Mouse (Mus musculus) CH12.LX (cell line): ENCODE results near the gene Vldlr.

Experiments used
- IRF4 ChIP-seq: IDR thresholded peaks from 2 replicates; pipeline ENCODE4 v1.6.1; 2014; ENCODE audit warnings: low read depth, mild to moderate bottlenecking, inconsistent platforms, low read length, improper control_type of control experiment
- POLR2A ChIP-seq: IDR thresholded peaks from 2 replicates; pipeline ENCODE4 v1.6.1; 2011; ENCODE audit warnings: low read depth, mild to moderate bottlenecking, improper control_type of control experiment, low read length

- TF ChIP-seq POLR2A = no peak
- no peak for TF ChIP-seq IRF4
Measured at GRCm38 (mm10) chr19:27216767-27217403, 601 bp downstream of the Vldlr start.
